Mouse (Mus musculus): ENCODE measurements at regions not wholly inside any gene's neighbourhood (a gene's known extent, or its start where the extent isn't known, plus 50 kb on each side); places are given as distances from the start of the nearest gene placed in this dataset.

GRCm38 (mm10) chr2:19086621-19087020 is 88.5 kb downstream of the 4930426L09Rik start:
- Histone ChIP-seq H3K9me3 (no peaks in the 10 kb centered on the region; the same call in 1 of the 2 replicates), H3K4me2 (no peak overlapping the region), H3K9ac (no peak overlapping the region), H3K4me3 (replicated peaks) (no peak overlapping the region), H3K36me3 (replicated peaks) (no peaks in the 10 kb centered on the region), H3K4me1 (no peaks in the 10 kb centered on the region), H3K27ac (no peak overlapping the region), H3K27me3 (no peaks in the 10 kb centered on the region)
- WGBS = 93% methylated on average over 6 of the region's 6 CpGs
- no peak for ATAC-seq (ENCODE audit: low FRiP score)

DNA sequence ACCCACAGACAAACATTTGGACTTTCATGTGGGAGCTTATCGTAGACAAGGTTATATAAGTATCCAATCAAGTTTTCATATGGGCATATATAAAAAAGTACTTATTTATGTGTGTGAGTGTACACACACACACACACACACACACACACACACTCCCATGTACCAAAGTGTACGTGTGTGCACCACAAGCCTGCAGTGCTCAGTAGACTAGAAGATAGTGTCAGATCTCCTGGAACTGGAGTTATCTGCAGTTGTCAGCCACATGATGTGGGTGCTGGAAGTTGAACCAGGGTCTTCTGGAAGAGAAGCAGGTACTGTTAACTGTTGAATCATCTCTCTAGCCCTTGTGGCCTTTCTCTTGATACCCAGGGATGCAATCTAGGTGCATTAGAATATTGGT is 99.7 kb upstream of the Armc3 start:
- ATAC-seq (ENCODE audit: low FRiP score) = no peak
- H3K4me2 ChIP-seq = no peak overlapping the region
- H3K27ac ChIP-seq = no peak overlapping the region
- no peaks in the 10 kb centered on the region for H3K4me1 ChIP-seq
- H3K9me3 ChIP-seq = no peaks in the 10 kb centered on the region
- no peaks in the 10 kb centered on the region for H3K27me3 ChIP-seq
- no peaks in the 10 kb centered on the region for H3K36me3 ChIP-seq (replicated peaks)
- H3K4me3 ChIP-seq (replicated peaks) = no peak overlapping the region
- WGBS = 94% methylated on average over 2 of the region's 2 CpGs
- no peak overlapping the region for H3K9ac ChIP-seq

GRCm38 (mm10) chr2:19108753-19109152 is 90.3 kb upstream of the Armc3 start:
- Histone ChIP-seq H3K4me1 (no peaks in the 10 kb centered on the region), H3K36me3 (replicated peaks) (no peaks in the 10 kb centered on the region), H3K9ac (no peak overlapping the region), H3K9me3 (no peaks in the 10 kb centered on the region), H3K4me3 (replicated peaks) (no peak overlapping the region), H3K4me2 (no peak overlapping the region), H3K27ac (no peak overlapping the region), H3K27me3 (no peaks in the 10 kb centered on the region)
- ATAC-seq (ENCODE audit: low FRiP score) = no peak

DNA sequence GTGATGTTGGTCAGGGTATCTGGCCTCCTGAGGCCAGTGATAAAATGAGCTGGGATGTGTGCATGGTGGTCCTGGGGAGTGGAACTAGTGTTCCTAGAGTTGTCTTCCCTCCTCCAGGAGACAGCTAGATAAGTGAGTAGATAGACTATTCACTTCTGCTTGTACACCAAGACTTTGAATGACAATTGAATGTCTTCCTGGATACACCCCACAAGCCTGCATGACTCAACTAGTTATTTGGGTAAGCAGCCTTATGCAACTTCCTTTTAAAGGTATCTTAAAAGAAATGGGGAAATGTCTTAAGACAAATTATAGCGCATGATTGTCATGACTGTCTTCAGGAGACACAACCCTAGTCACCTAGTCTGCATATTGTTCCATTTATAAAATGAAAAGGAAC is 79.2 kb upstream of the Armc3 start:
- no peak overlapping the region for H3K4me3 ChIP-seq (replicated peaks)
- H3K27ac ChIP-seq = no peak overlapping the region
- H3K9me3 ChIP-seq = no peaks in the 10 kb centered on the region
- 96% methylated on average over 1 of the region's 1 CpGs for WGBS
- H3K4me1 ChIP-seq = no peaks in the 10 kb centered on the region
- H3K27me3 ChIP-seq = no peaks in the 10 kb centered on the region
- no peak overlapping the region for H3K4me2 ChIP-seq
- ATAC-seq (ENCODE audit: low FRiP score) = no peak
- no peaks in the 10 kb centered on the region for H3K36me3 ChIP-seq (replicated peaks)
- no peak overlapping the region for H3K9ac ChIP-seq

- no peak for ATAC-seq (ENCODE audit: low FRiP score)
- no peak overlapping the region for H3K4me3 ChIP-seq (replicated peaks)
- H3K9ac ChIP-seq = no peak overlapping the region
- WGBS = 90% methylated on average over 6 of the region's 6 CpGs
- H3K9me3 ChIP-seq = no peaks in the 10 kb centered on the region
- H3K36me3 ChIP-seq (replicated peaks) = no peaks in the 10 kb centered on the region
- H3K4me1 ChIP-seq = no peaks in the 10 kb centered on the region
- no peaks in the 10 kb centered on the region for H3K27me3 ChIP-seq
- H3K4me2 ChIP-seq = no peak overlapping the region
- H3K27ac ChIP-seq = no peak overlapping the region
Measured at GRCm38 (mm10) chr2:19132864-19133263, 66.2 kb upstream of the Armc3 start.

DNA sequence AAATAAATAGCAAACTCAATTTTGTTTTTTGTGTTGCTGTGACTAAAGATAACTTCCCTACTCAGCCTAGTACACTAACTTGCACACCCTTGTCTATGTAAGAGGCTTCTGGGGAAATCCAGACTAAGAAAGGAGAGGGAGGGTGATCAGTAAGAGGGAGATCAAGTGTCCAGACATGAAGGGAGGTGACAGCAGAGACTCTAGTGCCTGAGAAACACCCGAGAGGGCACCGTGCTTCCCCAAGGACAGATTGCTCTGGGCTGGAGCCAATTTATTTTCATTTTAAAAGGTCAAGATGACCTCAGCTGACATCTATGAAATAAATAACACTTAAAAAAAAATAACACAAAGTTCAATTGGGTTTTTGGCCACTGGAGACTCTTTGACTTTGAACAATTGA is 56.5 kb upstream of the Armc3 start:
- Histone ChIP-seq H3K36me3 (replicated peaks) (no peaks in the 10 kb centered on the region), H3K4me3 (replicated peaks) (no peak overlapping the region), H3K27me3 (no peaks in the 10 kb centered on the region), H3K27ac (no peak overlapping the region), H3K4me1 (no peaks in the 10 kb centered on the region), H3K4me2 (no peak overlapping the region), H3K9me3 (no peaks in the 10 kb centered on the region), H3K9ac (no peak overlapping the region)
- 65% methylated on average over 2 of the region's 2 CpGs for WGBS
- no peak for ATAC-seq (ENCODE audit: low FRiP score)

GRCm38 (mm10) chr2:19145412-19145811 is 53.7 kb upstream of the Armc3 start:
- H3K4me1 ChIP-seq = no peaks in the 10 kb centered on the region; the same call in 1 of the 2 replicates
- WGBS = 84% methylated on average over 3 of the region's 3 CpGs
- no peak overlapping the region for H3K27ac ChIP-seq
- no peak overlapping the region for H3K9ac ChIP-seq
- no peak overlapping the region for H3K4me3 ChIP-seq (replicated peaks)
- no peaks in the 10 kb centered on the region for H3K27me3 ChIP-seq
- no peak overlapping the region for H3K4me2 ChIP-seq
- no peaks in the 10 kb centered on the region for H3K9me3 ChIP-seq
- no peaks in the 10 kb centered on the region for H3K36me3 ChIP-seq (replicated peaks)
- no peak for ATAC-seq (ENCODE audit: low FRiP score)

GRCm38 (mm10) chr2:19145881-19146280 is 53.2 kb upstream of the Armc3 start:
- H3K4me2 ChIP-seq = no peak overlapping the region
- ATAC-seq (ENCODE audit: low FRiP score) = no peak; the same call in 1 of the 2 replicates
- no peaks in the 10 kb centered on the region for H3K36me3 ChIP-seq (replicated peaks)
- H3K4me1 ChIP-seq = no peaks in the 10 kb centered on the region; the same call in 1 of the 2 replicates
- no peaks in the 10 kb centered on the region for H3K27me3 ChIP-seq
- no peak overlapping the region for H3K4me3 ChIP-seq (replicated peaks)
- H3K9ac ChIP-seq = no peak overlapping the region
- 67% methylated on average over 2 of the region's 2 CpGs for WGBS
- no peaks in the 10 kb centered on the region for H3K9me3 ChIP-seq
- H3K27ac ChIP-seq = no peak overlapping the region

GRCm38 (mm10) chr2:19146289-19146688 is 52.8 kb upstream of the Armc3 start:
- H3K36me3 ChIP-seq (replicated peaks) = no peaks in the 10 kb centered on the region
- no peak overlapping the region for H3K4me3 ChIP-seq (replicated peaks)
- no peak for ATAC-seq (ENCODE audit: low FRiP score)
- WGBS = 55% methylated on average over 6 of the region's 6 CpGs
- no peaks in the 10 kb centered on the region for H3K9me3 ChIP-seq
- no peaks in the 10 kb centered on the region; the same call in 1 of the 2 replicates for H3K4me1 ChIP-seq
- no peak overlapping the region for H3K27ac ChIP-seq
- no peak overlapping the region for H3K4me2 ChIP-seq
- H3K9ac ChIP-seq = no peak overlapping the region
- no peaks in the 10 kb centered on the region for H3K27me3 ChIP-seq

DNA sequence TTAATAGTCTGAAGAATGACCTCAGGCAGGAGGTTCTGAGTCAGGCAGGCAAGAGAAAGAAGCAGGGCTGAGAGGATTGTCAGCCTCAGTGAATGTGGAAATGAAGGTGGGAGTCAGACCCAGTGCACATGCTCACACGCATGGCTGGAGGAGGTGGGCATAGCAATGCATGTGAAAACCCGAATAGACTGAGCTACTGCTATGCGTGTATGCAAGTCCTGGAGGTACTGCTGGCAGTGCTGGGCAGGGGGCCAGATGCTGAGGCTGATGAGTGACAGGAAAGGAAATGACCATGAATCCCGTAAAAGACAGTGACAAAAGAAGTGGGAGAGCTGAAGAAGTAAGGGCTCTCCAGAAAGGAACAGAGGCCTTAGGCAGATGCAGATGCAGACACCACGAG is 50.3 kb upstream of the Armc3 start:
- no peaks in the 10 kb centered on the region for H3K9me3 ChIP-seq
- H3K27ac ChIP-seq = no peak overlapping the region
- peak; percentile 55; the same call in 1 of the 2 replicates for ATAC-seq (ENCODE audit: low FRiP score)
- no peaks in the 10 kb centered on the region; the same call in 1 of the 2 replicates for H3K4me1 ChIP-seq
- no peak overlapping the region for H3K4me3 ChIP-seq (replicated peaks)
- H3K4me2 ChIP-seq = no peak overlapping the region
- H3K9ac ChIP-seq = no peak overlapping the region
- no peaks in the 10 kb centered on the region for H3K27me3 ChIP-seq
- H3K36me3 ChIP-seq (replicated peaks) = no peaks in the 10 kb centered on the region
- 74% methylated on average over 5 of the region's 5 CpGs for WGBS
